Mouse (Mus musculus): ENCODE data around the gene Pter. TPM values are rescaled to one million over a fixed set of nuclear protein-coding genes. Genes with fewer than 3 reads are reported as not detected.
A peak's percentile ranks its signal among the peaks of the same experiment; 100 is the strongest.

The Pter gene
- polyA plus RNA-seq, 1 experiment = not detected

GRCm38 (mm10) chr2:12984901-12985732 is 61.3 kb downstream of the Pter start:
- WGBS = 60% methylated on average over 4 of the region's 4 CpGs
- TF ChIP-seq CTCF (IDR thresholded peaks at IDR 0.05; ENCODE audit: insufficient read depth, low read depth, low read length) (no peak), POLR2A (IDR thresholded peaks at IDR 0.05; ENCODE audit: insufficient read depth, low read depth, low read length) (no peak)

GRCm38 (mm10) chr2:13000026-13000425 is 76.2 kb downstream of the Pter start:
- Histone ChIP-seq H3K4me3 (ENCODE audit: insufficient read depth, low read depth, low read length) (no peak overlapping the region), H3K27ac (ENCODE audit: insufficient read depth, low read depth, low read length) (no peak overlapping the region), H3K4me1 (ENCODE audit: control insufficient read depth, insufficient read depth, low read length) (no peaks in the 10 kb centered on the region)
- WGBS = 86% methylated on average over 2 of the region's 2 CpGs
- TF ChIP-seq POLR2A (IDR thresholded peaks at IDR 0.05; ENCODE audit: insufficient read depth, low read depth, low read length) (no peak), CTCF (IDR thresholded peaks at IDR 0.05; ENCODE audit: insufficient read depth, low read depth, low read length) (no peak)

More at GRCm38 (mm10) chr2:12984901-12985732, 61.3 kb downstream of the Pter start:
- Histone ChIP-seq H3K4me3 (ENCODE audit: insufficient read depth, low read depth, low read length) (no peak overlapping the region), H3K4me1 (ENCODE audit: control insufficient read depth, insufficient read depth, low read length) (no peaks in the 10 kb centered on the region), H3K27ac (ENCODE audit: insufficient read depth, low read depth, low read length) (no peak overlapping the region)

GRCm38 (mm10) chr2:13008433-13008832 is 84.6 kb downstream of the Pter start:
- H3K27ac ChIP-seq (ENCODE audit: insufficient read depth, low read depth, low read length) = no peak overlapping the region

GRCm38 (mm10) chr2:13009261-13009972 is 85.6 kb downstream of the Pter start:
- Histone ChIP-seq H3K4me1 (ENCODE audit: control insufficient read depth, insufficient read depth, low read length) (peaks cover 23% of the 10 kb centered on the region), H3K4me3 (ENCODE audit: insufficient read depth, low read depth, low read length) (peak overlapping the region; percentile 48; the same call in 1 of the 2 replicates), H3K27ac (ENCODE audit: insufficient read depth, low read depth, low read length) (no peak overlapping the region)
- 42% methylated on average over 18 of the region's 18 CpGs for WGBS
- TF ChIP-seq POLR2A (IDR thresholded peaks at IDR 0.05; ENCODE audit: insufficient read depth, low read depth, low read length) (no peak), CTCF (IDR thresholded peaks at IDR 0.05; ENCODE audit: insufficient read depth, low read depth, low read length) (no peak)

More at GRCm38 (mm10) chr2:13008433-13008832, 84.6 kb downstream of the Pter start:
- Histone ChIP-seq H3K4me1 (ENCODE audit: control insufficient read depth, insufficient read depth, low read length) (peaks cover 23% of the 10 kb centered on the region), H3K4me3 (ENCODE audit: insufficient read depth, low read depth, low read length) (no peak overlapping the region)
- no peak for TF ChIP-seq CTCF (IDR thresholded peaks at IDR 0.05; ENCODE audit: insufficient read depth, low read depth, low read length)
- no peak for TF ChIP-seq POLR2A (IDR thresholded peaks at IDR 0.05; ENCODE audit: insufficient read depth, low read depth, low read length)
- WGBS = 93% methylated on average over 1 of the region's 1 CpGs

- WGBS = 9% methylated on average over 31 of the region's 31 CpGs
- peaks cover 23% of the 10 kb centered on the region for H3K4me1 ChIP-seq (ENCODE audit: control insufficient read depth, insufficient read depth, low read length)
- peak overlapping the region; percentile 48 for H3K4me3 ChIP-seq (ENCODE audit: insufficient read depth, low read depth, low read length)
- TF ChIP-seq CTCF (IDR thresholded peaks at IDR 0.05; ENCODE audit: insufficient read depth, low read depth, low read length) = no peak
- TF ChIP-seq POLR2A (IDR thresholded peaks at IDR 0.05; ENCODE audit: insufficient read depth, low read depth, low read length) = no peak
- H3K27ac ChIP-seq (ENCODE audit: insufficient read depth, low read depth, low read length) = no peak overlapping the region
Observed at GRCm38 (mm10) chr2:13010030-13010459, 86.2 kb downstream of the Pter start.

- WGBS = under 1% methylated on average over 75 of the region's 75 CpGs
- no peak overlapping the region for H3K27ac ChIP-seq (ENCODE audit: insufficient read depth, low read depth, low read length)
Observed at GRCm38 (mm10) chr2:13010460-13011341, 86.9 kb downstream of the Pter start.

DNA sequence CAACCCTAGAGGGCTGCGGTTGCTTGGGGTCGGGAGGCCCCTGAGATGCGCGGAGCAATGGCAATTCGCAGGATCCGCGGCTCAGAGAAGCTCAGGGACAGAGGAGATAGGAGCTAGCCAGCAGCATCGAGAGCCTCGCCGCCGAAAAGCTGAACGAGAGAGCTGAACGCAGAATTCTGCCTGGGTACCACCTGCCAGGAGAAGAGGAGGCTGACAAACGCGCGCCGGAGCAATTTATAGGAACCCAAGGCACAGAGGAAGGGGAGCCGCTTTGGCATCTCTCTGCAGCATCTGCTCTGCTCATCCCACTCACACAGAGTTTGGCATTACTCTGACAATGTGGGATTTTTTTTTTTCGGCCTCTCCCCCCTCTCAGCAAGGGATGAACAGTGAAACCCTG is 87.6 kb downstream of the Pter start, which contains the start of gene C1ql3:
TSS of gene C1ql3 (minus strand) at position 335 of the 400 bp plus-strand sequence.
- Histone ChIP-seq H3K4me3 (ENCODE audit: insufficient read depth, low read depth, low read length) (peak within 1 kb of the TSS; percentile 48), H3K4me1 (ENCODE audit: control insufficient read depth, insufficient read depth, low read length) (peaks cover 23% of the 10 kb centered on the region), H3K27ac (ENCODE audit: insufficient read depth, low read depth, low read length) (no peak within 1 kb of the TSS)
- under 1% methylated on average over 19 of the region's 19 CpGs for WGBS
- TF ChIP-seq POLR2A (IDR thresholded peaks at IDR 0.05; ENCODE audit: insufficient read depth, low read depth, low read length) (no peak), CTCF (IDR thresholded peaks at IDR 0.05; ENCODE audit: insufficient read depth, low read depth, low read length) (no peak)

More at GRCm38 (mm10) chr2:13010460-13011341, 86.9 kb downstream of the Pter start:
- H3K4me3 ChIP-seq (ENCODE audit: insufficient read depth, low read depth, low read length) = peak overlapping the region; percentile 48
- peaks cover 23% of the 10 kb centered on the region for H3K4me1 ChIP-seq (ENCODE audit: control insufficient read depth, insufficient read depth, low read length)
- TF ChIP-seq POLR2A (IDR thresholded peaks at IDR 0.05; ENCODE audit: insufficient read depth, low read depth, low read length) (no peak), CTCF (IDR thresholded peaks at IDR 0.05; ENCODE audit: insufficient read depth, low read depth, low read length) (no peak)

DNA sequence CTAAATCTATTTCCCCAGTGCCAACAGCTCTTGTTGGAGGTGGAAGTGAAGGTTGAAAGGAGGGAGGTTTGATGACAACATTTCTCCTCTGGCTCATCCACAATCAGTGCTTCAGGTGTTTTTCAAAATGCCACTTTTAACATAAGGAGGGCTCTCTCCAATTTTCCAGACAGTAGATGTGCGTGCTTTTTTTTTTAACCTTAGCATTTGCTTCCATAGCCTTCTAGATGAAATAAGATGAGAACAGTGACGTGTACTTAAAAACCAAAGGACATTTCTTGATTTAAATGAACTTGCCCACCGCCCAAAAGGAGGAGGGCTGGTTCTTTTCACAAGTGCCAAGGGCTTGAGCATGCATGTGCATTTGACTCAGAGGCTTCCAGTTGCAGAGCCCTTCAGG is 88.1 kb downstream of the Pter start:
- TF ChIP-seq CTCF (IDR thresholded peaks at IDR 0.05; ENCODE audit: insufficient read depth, low read depth, low read length) = no peak
- no peak for TF ChIP-seq POLR2A (IDR thresholded peaks at IDR 0.05; ENCODE audit: insufficient read depth, low read depth, low read length)
- 88% methylated on average over 3 of the region's 3 CpGs for WGBS
- no peak overlapping the region for H3K4me3 ChIP-seq (ENCODE audit: insufficient read depth, low read depth, low read length)

More for the DNA sequence above, 88.1 kb downstream of the Pter start:
- Histone ChIP-seq H3K4me1 (ENCODE audit: control insufficient read depth, insufficient read depth, low read length) (peaks cover 23% of the 10 kb centered on the region), H3K27ac (ENCODE audit: insufficient read depth, low read depth, low read length) (no peak overlapping the region)

Measured in olfactory bulb, adult 2 months (tissue).